Mouse (Mus musculus) testis, adult 2 months (tissue): ENCODE data around the gene Fbxo31.

Experiments used
- CTCF ChIP-seq: fragments of 200-500 bp; IDR thresholded peaks from 2 replicates; pipeline ENCODE4 v1.5.1; 2012; ENCODE audit warnings: low read depth, mild to moderate bottlenecking, inconsistent platforms, low read length, moderate library complexity; ENCODE audit not compliant: control insufficient read depth, insufficient read depth, insufficient replicate concordance
- POLR2A ChIP-seq: fragments of 200-500 bp; IDR thresholded peaks from 2 replicates; pipeline ENCODE4 v1.6.1; 2012; ENCODE audit warnings: low read depth, mild to moderate bottlenecking, inconsistent platforms, low read length, moderate library complexity; ENCODE audit not compliant: control insufficient read depth

- TF ChIP-seq CTCF, result no peak
- no peak for TF ChIP-seq POLR2A
Measured at GRCm38 (mm10) chr8:121580465-121580864, 1.9 kb upstream of the Fbxo31 start.
